Mouse (Mus musculus) heart, adult 11 months (tissue): ENCODE results near the gene Rbmy.
"Not testable (repeated sequence)": the region's sequence is repeated elsewhere in the genome, so short reads cannot be mapped to it uniquely, and the experiment has no call there.

Experiments
- DNase-seq: peaks from one replicate; pipeline ENCODE4 v3.0.0; 2022

Rbmy gene

GRCm38 (mm10) chrY:2830380-2830779, at the start of gene Rbmy, which contains the start of gene Gm10256:
TSS of gene Rbmy (plus strand) at chrY:2830680.
TSS of gene Gm10256 (plus strand) at chrY:2830699.
- DNase-seq, result not testable (repeated sequence)

- not testable (repeated sequence) for DNase-seq
Observed at GRCm38 (mm10) chrY:2796105-2796504, 34.4 kb upstream of the Rbmy start, which contains the start of gene Gm4064. TSS of gene Gm4064 (minus strand) at chrY:2796205.
